Mouse (Mus musculus): ENCODE data around the gene Clcn1.
A peak's percentile ranks its signal among the peaks of the same experiment; 100 is the strongest.

DNA sequence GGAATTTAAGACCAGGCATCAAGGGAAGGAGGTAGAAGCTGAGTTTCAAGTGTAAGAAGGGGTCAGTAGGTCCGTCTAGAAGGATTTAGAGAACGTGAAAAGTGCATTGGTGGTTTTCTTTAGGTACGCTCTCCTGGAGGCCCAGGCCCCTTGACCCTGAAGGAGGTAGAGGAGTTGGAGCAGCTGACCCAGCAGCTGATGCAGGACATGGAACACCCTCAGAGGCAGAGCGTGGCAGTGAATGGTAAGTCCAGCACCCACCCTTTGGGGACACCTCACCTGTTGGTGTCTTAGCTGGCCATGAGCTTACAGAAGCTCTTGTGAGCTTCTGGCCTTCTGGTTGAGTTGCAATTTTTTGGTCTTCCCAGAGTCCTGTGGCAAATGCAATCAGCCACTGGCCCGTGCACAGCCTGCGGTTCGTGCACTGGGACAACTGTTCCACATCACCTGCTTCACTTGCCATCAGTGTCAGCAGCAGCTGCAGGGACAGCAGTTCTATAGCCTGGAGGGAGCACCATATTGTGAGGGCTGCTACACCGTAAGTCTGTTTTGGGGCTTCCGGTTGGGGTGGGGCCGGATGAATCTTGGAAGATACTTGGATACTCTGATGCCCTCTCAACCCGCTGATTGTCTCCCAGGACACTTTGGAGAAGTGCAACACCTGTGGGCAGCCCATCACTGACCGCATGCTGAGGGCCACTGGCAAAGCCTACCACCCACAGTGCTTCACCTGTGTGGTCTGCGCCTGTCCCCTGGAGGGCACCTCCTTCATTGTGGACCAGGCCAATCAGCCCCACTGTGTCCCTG, 69.5 kb downstream of the Clcn1 start:
- 0 out of 2 replicates have a peak, but pooled peaks have one; percentile 1 for TF ChIP-seq POLR2A (IDR thresholded peaks at IDR 0.05; ENCODE audit: insufficient read depth, low read depth, low read length)
- TF ChIP-seq CTCF (IDR thresholded peaks at IDR 0.05): no peak
